Mouse (Mus musculus) midbrain, embryonic 13.5 days (tissue): ENCODE data around the gene Vps4b. TPM values are rescaled to one million over a fixed set of nuclear protein-coding genes. Genes with fewer than 3 reads are reported as not detected.

Source experiments
- ATAC-seq: fragments of 200-750 bp; cut with Nextera tagmentation; 2 replicates; pipeline ENCODE4 v1.8.0; 2017; ENCODE audit warnings: mild to moderate bottlenecking, moderate TSS enrichment, moderate library complexity
- H3K27ac ChIP-seq: fragments of 300-500 bp; sonication (generic); 2 replicates; pipeline ENCODE4 v1.5.1; 2015; ENCODE audit warnings: inconsistent platforms, mild to moderate bottlenecking, moderate library complexity
- H3K27me3 ChIP-seq: fragments of 300-500 bp; sonication (generic); 2 replicates; pipeline ENCODE4 v1.6.1; 2015; ENCODE audit warnings: mild to moderate bottlenecking, inconsistent platforms
- H3K36me3 ChIP-seq: fragments of 300-500 bp; sonication (generic); 2 replicates; pipeline ENCODE4 v1.6.1; 2015; ENCODE audit warnings: mild to moderate bottlenecking, inconsistent platforms
- H3K4me1 ChIP-seq: fragments of 300-500 bp; sonication (generic); replicated peaks from 2 replicates; pipeline ENCODE4 v1.6.1; 2015; ENCODE audit warnings: inconsistent platforms
- H3K4me2 ChIP-seq: fragments of 300-500 bp; sonication (generic); replicated peaks from 2 replicates; pipeline ENCODE4 v1.6.1; 2015; ENCODE audit warnings: moderate library complexity, mild to moderate bottlenecking, inconsistent platforms
- H3K4me3 ChIP-seq: fragments of 300-500 bp; sonication (generic); replicated peaks from 2 replicates; pipeline ENCODE4 v1.5.1; 2015; ENCODE audit warnings: mild to moderate bottlenecking, inconsistent platforms
- H3K9ac ChIP-seq: fragments of 300-500 bp; sonication (generic); replicated peaks from 2 replicates; pipeline ENCODE4 v1.6.1; 2015; ENCODE audit warnings: mild to moderate bottlenecking, inconsistent platforms
- H3K9me3 ChIP-seq: fragments of 300-500 bp; sonication (generic); 2 replicates; pipeline ENCODE4 v1.6.1; 2016; ENCODE audit warnings: mild to moderate bottlenecking, inconsistent platforms
- WGBS: fragments of 180-500 bp; shearing (Covaris S2); methylation state at CpG from one replicate; pipeline ENCODE4 v1.1.7; 2015; 5-methylcytosine and 5-hydroxymethylcytosine counted together
- polyA plus RNA-seq: library from polyadenylated mRNA; unstranded; fragments of >200 nt; fragmentation: Nextera tagmentation; extraction: Ambion mirVana; gene quantifications from 2 replicates; pipeline ENCODE4 v1.2.1, GENCODE M21; 2015

The Vps4b gene
- polyA plus RNA-seq, 1 experiment from 2014 or later = 40.4 TPM

DNA sequence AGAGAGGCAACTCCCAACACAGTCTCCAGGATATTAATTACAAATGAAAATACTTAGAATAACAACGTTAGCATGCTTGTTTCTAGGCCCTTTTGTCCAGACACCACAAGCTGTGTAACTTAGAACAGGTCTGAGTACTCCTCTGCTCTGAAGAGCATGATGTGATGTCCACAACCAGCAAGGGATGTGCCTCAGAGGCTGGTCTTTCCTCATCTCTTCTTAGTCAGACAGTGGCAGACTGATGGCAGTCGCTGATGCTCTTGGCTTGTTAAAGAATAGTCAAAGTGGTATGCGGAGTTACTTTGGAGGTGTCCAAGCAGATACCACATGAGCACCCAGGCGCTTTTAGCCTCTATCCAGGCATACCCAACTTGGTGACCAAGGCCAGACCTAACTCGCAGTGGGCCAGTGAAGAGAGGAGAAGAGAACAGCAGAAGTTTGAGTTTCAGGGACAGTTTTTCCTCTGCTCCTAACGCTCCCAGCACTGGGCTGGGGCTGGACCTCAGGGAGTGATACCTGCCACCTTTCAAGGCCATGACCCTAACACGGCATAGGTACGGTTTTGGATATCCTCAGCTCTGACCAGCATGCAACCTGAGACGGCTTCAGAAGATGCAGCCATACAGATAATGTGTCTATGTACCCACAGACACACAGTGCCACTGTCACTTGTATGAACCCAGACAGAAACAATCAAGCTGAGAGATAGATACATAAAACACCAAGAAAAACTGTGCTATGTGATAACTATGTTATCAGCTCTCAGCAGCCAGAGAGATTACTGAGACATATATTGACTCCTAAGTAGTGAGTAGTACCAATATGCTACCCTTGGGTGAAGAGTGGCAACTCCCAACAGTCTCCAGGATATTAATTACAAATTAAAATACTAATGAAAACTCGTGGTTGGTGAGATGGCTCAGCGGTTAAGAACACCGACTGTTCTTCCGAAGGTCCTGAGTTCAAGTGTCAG is 81.1 kb downstream of the Vps4b start:
- H3K36me3 ChIP-seq = no peaks in the 10 kb centered on the region
- peak overlapping the region; percentile 91; the same call in 1 of the 2 replicates for H3K4me2 ChIP-seq
- H3K9me3 ChIP-seq = no peaks in the 10 kb centered on the region
- H3K27me3 ChIP-seq = peaks cover 10% of the 10 kb centered on the region; the same call in 1 of the 2 replicates
- peak overlapping the region; percentile 69; the same call in 1 of the 2 replicates for H3K4me3 ChIP-seq
- WGBS = 91% methylated on average over 13 of the region's 13 CpGs
- H3K9ac ChIP-seq = peak overlapping the region; percentile 87; the same call in 1 of the 2 replicates
- H3K4me1 ChIP-seq = peaks cover 34% of the 10 kb centered on the region
- no peak for ATAC-seq
- peak overlapping the region; percentile 91; the same call in 1 of the 2 replicates for H3K27ac ChIP-seq

GRCm38 (mm10) chr1:106714530-106714981 is 82.0 kb downstream of the Vps4b start:
- peak overlapping the region; percentile 91 for H3K4me2 ChIP-seq
- H3K4me1 ChIP-seq = peaks cover 34% of the 10 kb centered on the region
- H3K27me3 ChIP-seq = peaks cover 10% of the 10 kb centered on the region; the same call in 1 of the 2 replicates
- H3K9me3 ChIP-seq = no peaks in the 10 kb centered on the region
- H3K36me3 ChIP-seq = no peaks in the 10 kb centered on the region
- peak overlapping the region; percentile 69 for H3K4me3 ChIP-seq
- peak; percentile 82 for ATAC-seq
- peak overlapping the region; percentile 91 for H3K27ac ChIP-seq
- 5% methylated on average over 21 of the region's 21 CpGs for WGBS
- H3K9ac ChIP-seq = peak overlapping the region; percentile 87

Other genes with a start within 250 kb of the Vps4b start
- 11.5 and 11.8 TPM in 2 replicates for gene Bcl2, start 82.5 kb downstream of the Vps4b start, polyA plus RNA-seq
- 13.0 and 13.3 TPM in 2 replicates for gene Kdsr, start 37.0 kb downstream of the Vps4b start, polyA plus RNA-seq
- gene Serpinb5, start 64.4 kb upstream of the Vps4b start, polyA plus RNA-seq = 0.10 and 0.24 TPM in 2 replicates
- not detected in 2 replicates for gene Serpinb12, start 137.7 kb upstream of the Vps4b start, polyA plus RNA-seq
- gene Serpinb13, start 184.3 kb upstream of the Vps4b start, polyA plus RNA-seq = not detected in 2 replicates